10 mouse cellular contexts compared by ENCODE assay signal in the genomic region with DNA sequence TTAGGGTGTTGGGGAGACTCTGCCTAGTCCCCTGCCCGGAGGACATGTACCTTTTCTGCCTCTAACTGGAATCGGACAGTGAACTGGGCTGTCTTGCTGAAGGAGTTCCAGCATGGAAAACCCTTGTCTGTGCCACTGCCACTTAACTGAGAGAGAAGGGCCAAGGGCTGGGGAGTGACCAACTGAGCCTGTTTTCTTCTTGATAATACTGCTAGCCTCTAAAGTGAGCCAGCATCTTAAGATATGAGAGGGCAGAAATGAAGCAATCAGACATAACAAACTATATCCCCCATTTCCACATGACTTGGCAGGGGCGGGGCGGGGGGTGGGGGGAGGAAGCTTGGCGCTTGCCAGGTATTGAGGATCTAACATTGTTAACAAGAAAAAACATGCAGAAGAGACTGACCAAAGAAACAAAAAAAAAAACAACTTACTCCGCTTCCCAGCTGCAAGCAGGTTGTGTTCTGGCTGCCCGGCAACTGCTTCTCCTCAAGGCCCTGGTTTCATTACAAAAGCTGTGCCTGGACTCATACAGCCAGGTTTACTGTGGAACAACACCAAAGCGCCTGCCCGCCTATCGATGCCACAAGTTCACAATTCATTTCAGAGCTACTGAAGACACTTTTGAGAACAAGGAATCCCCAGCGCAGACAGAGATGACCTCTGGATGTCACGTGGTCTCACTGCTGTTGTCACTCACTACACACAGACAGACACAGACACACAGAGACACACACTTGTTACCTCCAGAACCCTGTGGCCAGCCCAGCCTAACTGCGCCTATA.
DNase-seq lines count a peak whose midpoint lies in the region; ATAC-seq and TF ChIP-seq lines count a peak whose summit lies in the region.
"Had no signal": no experiment of that assay in that cellular context is flagged by ENCODE, and none has a peak within 500 bp of the region (broad histone marks: within the 10 kb centered on the region; RNA-seq: fewer than 3 reads in every experiment).

No protein-coding gene starts in this region.

- 69% methylated on average over 13 of the region's 13 CpGs for WGBS in heart, embryonic 11.5 days (ENCODE audit: insufficient replicate concordance)
- 75% methylated on average over 13 of the region's 13 CpGs for WGBS in spleen, adult 2 months
- 31% methylated on average over 13 of the region's 13 CpGs for WGBS in liver, adult 2 months
- 63% methylated on average over 13 of the region's 13 CpGs for WGBS in small intestine, adult 2 months

- ATAC-seq in heart, embryonic 11.5 days (replicated peaks; ENCODE audit: insufficient number of reproducible peaks, low FRiP score, low TSS enrichment): no peak

- H3K9me3 ChIP-seq in heart, embryonic 11.5 days (replicated peaks; ENCODE audit: control insufficient read depth, low read length): no peaks in the 10 kb centered on the region; the same call in 1 of the 2 replicates

- H3K27ac ChIP-seq in heart, embryonic 11.5 days (ENCODE audit: low read depth, low read length): peak overlapping the region; percentile 42
- peak overlapping the region; percentile 22; the same call in 1 of the 2 replicates for H3K27ac ChIP-seq in spleen, adult 2 months (ENCODE audit: insufficient read depth, low read length)
- peak overlapping the region; percentile 99 for H3K27ac ChIP-seq in liver, adult 2 months (replicated peaks; ENCODE audit: insufficient read depth, low read depth, low read length)
- H3K27ac ChIP-seq in small intestine, adult 2 months (ENCODE audit: insufficient read depth, low read depth, low read length): 0 out of 2 replicates have a peak overlapping the region, but pooled peaks have one; percentile 6
- H3K27ac ChIP-seq: hindbrain, embryonic 12.5 days had no signal

- no peaks in the 10 kb centered on the region for H3K36me3 ChIP-seq in heart, embryonic 11.5 days (ENCODE audit: control insufficient read depth, insufficient read depth, low read length)
- peaks cover 1% of the 10 kb centered on the region; the same call in 1 of the 2 replicates for H3K36me3 ChIP-seq in spleen, adult 2 months (ENCODE audit: control insufficient read depth, insufficient read depth, low read length)
- no peaks in the 10 kb centered on the region for H3K36me3 ChIP-seq in liver, adult 2 months (ENCODE audit: control insufficient read depth, insufficient read depth, low read length)
- no peaks in the 10 kb centered on the region; the same call in none of the 2 replicates for H3K36me3 ChIP-seq in small intestine, adult 2 months (ENCODE audit: control insufficient read depth, insufficient read depth, low read length)
- H3K36me3 ChIP-seq: hindbrain, embryonic 12.5 days had no signal

- H3K4me2 ChIP-seq in heart, embryonic 11.5 days: no peak overlapping the region
- H3K4me2 ChIP-seq: hindbrain, embryonic 12.5 days had no signal

- no peak overlapping the region for H3K4me3 ChIP-seq in heart, embryonic 11.5 days (ENCODE audit: low read depth, low read length)
- H3K4me3 ChIP-seq in spleen, adult 2 months (ENCODE audit: extremely low read depth, insufficient read depth, insufficient read length): no peak overlapping the region
- peak overlapping the region; percentile 40 for H3K4me3 ChIP-seq in liver, adult 2 months (ENCODE audit: insufficient read depth, low read depth, low read length)
- H3K4me3 ChIP-seq in small intestine, adult 2 months (ENCODE audit: low read depth, low read length): no peak overlapping the region
- H3K4me3 ChIP-seq: hindbrain, embryonic 12.5 days had no signal

- peaks cover 30% of the 10 kb centered on the region for H3K79me2 ChIP-seq in liver, adult 2 months (ENCODE audit: control insufficient read depth, insufficient read depth, low read length)

- no peaks in the 10 kb centered on the region for H3K27me3 ChIP-seq in heart, embryonic 11.5 days (ENCODE audit: control insufficient read depth, insufficient read depth, low read length)
- H3K27me3 ChIP-seq in spleen, adult 2 months (ENCODE audit: control insufficient read depth, insufficient read depth, low read length): no peaks in the 10 kb centered on the region
- H3K27me3 ChIP-seq in liver, adult 2 months (ENCODE audit: control insufficient read depth, insufficient read depth, low read length): no peaks in the 10 kb centered on the region
- H3K27me3 ChIP-seq in small intestine, adult 2 months (ENCODE audit: control insufficient read depth, insufficient read depth, low read length): no peaks in the 10 kb centered on the region
- H3K27me3 ChIP-seq: hindbrain, embryonic 12.5 days had no signal

- TF ChIP-seq CTCF in spleen, adult 2 months (IDR thresholded peaks at IDR 0.05; ENCODE audit: extremely low read depth, insufficient read depth, insufficient read length, insufficient replicate concordance): no peak
- no peak for TF ChIP-seq CTCF in liver, adult 2 months (IDR thresholded peaks at IDR 0.05; ENCODE audit: low read depth, low read length)
- no peak for TF ChIP-seq CTCF in small intestine, adult 2 months (IDR thresholded peaks at IDR 0.05; ENCODE audit: extremely low read depth, insufficient read length, insufficient replicate concordance, low read depth, low read length)

- peaks cover 43% of the 10 kb centered on the region for H3K4me1 ChIP-seq in heart, embryonic 11.5 days (ENCODE audit: control insufficient read depth, insufficient read depth, low read length)
- H3K4me1 ChIP-seq in spleen, adult 2 months (ENCODE audit: control insufficient read depth, insufficient read depth, insufficient read length): peaks cover 24% of the 10 kb centered on the region
- H3K4me1 ChIP-seq in liver, adult 2 months (ENCODE audit: control insufficient read depth, insufficient read depth, low read length): peaks cover 53% of the 10 kb centered on the region
- peaks cover 35% of the 10 kb centered on the region for H3K4me1 ChIP-seq in small intestine, adult 2 months (ENCODE audit: control insufficient read depth, insufficient read depth, insufficient read length, low read length)

- no peak for TF ChIP-seq POLR2A in spleen, adult 2 months (IDR thresholded peaks at IDR 0.05; ENCODE audit: low read depth, low read length)
- TF ChIP-seq POLR2A in liver, adult 2 months (IDR thresholded peaks at IDR 0.05; ENCODE audit: extremely low read depth, insufficient read depth, low read length): no peak
- TF ChIP-seq POLR2A in small intestine, adult 2 months (IDR thresholded peaks at IDR 0.05; ENCODE audit: low read depth, low read length): no peak

- no peak overlapping the region for H3K9ac ChIP-seq in heart, embryonic 11.5 days (ENCODE audit: low read depth, low read length)
- H3K9ac ChIP-seq in liver, adult 2 months (ENCODE audit: low read depth, low read length): peak overlapping the region; percentile 78
- H3K9ac ChIP-seq: hindbrain, embryonic 12.5 days had no signal

- no peak for DNase-seq in heart, postnatal 25 days (ENCODE audit: low spot score)
- DNase-seq in spleen, adult 2 months (ENCODE audit: low read depth in 1 of 2, low spot score in 2 of 2): no peak
- no peak for DNase-seq in spleen, postnatal 36 days (ENCODE audit: low spot score in 2 of 2)
- peak; percentile 96 for DNase-seq in liver, adult 2 months (ENCODE audit: extremely low read depth, low read depth, low spot score)
- no peak for DNase-seq in urinary bladder, postnatal 36 days (ENCODE audit: low spot score in 2 of 2)
- no peak for DNase-seq in adrenal gland, postnatal 10 days
- DNase-seq: kidney, postnatal 10 days had no signal

- intact Hi-C loops in heart, postnatal 25 days (cut with DNase I): no loop called here

Comparison
In these comparisons a context has a peak if more than half of its experiments do, and no peak if none do; other contexts are left out.
1. H3K27ac ChIP-seq: peak in every context shown above with its lines; median percentile 99 in liver, adult 2 months; 42 in heart, embryonic 11.5 days; 22 in spleen, adult 2 months; 6 in small intestine, adult 2 months.